Mouse (Mus musculus): ENCODE data around the gene Rnf2. TPM values are rescaled to one million over a fixed set of nuclear protein-coding genes. Genes with fewer than 3 reads are reported as not detected.

Rnf2 gene
- polyA plus RNA-seq, 1 experiment, result 14.1 TPM

DNA sequence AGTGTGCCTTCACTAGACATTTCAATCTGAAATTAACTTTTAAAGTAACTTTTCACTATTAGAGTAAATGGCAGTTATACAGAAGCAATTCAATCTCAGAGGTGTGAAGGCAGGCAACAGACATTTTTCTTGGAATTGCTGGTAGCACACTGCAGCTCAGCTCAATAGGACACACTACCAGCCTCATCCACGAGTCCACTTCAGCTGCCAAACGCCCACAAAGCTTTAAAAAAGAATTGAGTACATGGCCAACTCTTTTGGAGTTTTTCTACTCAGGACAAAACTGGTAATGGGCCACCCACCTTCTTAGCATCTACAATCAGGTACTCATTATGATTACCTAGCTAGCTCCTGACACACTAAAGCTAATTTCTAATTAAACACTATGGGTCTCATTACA lies 2.8 kb downstream of the Rnf2 start:
- Histone ChIP-seq H3ac (ENCODE audit: control insufficient read depth, insufficient read length) (no peak overlapping the region), H3K4me3 (no peak overlapping the region), H3K79me2 (ENCODE audit: control insufficient read depth, insufficient read depth) (peaks cover 70% of the 10 kb centered on the region), H3K27me3 (ENCODE audit: control insufficient read depth, insufficient read depth, insufficient read length) (no peaks in the 10 kb centered on the region), H3K36me3 (ENCODE audit: control insufficient read depth, insufficient read depth) (no peaks in the 10 kb centered on the region), H3K4me2 (ENCODE audit: low read depth) (peak overlapping the region; percentile 77)
- TF ChIP-seq CEBPB (IDR thresholded peaks at IDR 0.05; ENCODE audit: insufficient read depth, poor library complexity, severe bottlenecking), result no peak

DNA sequence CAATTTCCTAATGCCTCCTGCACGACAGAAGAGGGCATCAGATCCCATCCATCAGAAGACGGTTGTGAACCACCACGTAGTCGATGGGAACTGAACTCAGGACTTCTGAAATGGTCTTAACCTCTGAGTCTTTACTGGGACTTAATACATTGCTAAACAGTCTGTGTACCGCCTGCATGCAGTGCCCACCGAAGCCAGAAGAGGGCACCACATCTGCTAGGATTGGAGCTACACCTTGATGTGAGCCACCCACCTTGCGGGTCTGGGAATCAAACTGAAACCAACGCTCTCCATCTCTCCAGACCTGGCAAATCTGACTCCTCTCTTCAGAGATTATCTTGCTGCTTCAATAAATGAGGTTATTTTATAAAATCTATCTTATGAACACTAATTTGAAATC lies 3.7 kb downstream of the Rnf2 start:
- H3K4me2 ChIP-seq (ENCODE audit: low read depth), result no peak overlapping the region
- H3ac ChIP-seq (ENCODE audit: control insufficient read depth, insufficient read length), result no peak overlapping the region
- peaks cover 79% of the 10 kb centered on the region for H3K79me2 ChIP-seq (ENCODE audit: control insufficient read depth, insufficient read depth)
- H3K36me3 ChIP-seq (ENCODE audit: control insufficient read depth, insufficient read depth), result no peaks in the 10 kb centered on the region
- no peaks in the 10 kb centered on the region for H3K27me3 ChIP-seq (ENCODE audit: control insufficient read depth, insufficient read depth, insufficient read length)
- no peak overlapping the region for H3K4me3 ChIP-seq
- no peak for TF ChIP-seq POLR2A (IDR thresholded peaks at IDR 0.05; ENCODE audit: insufficient read length, low read depth)
- no peak for TF ChIP-seq TCF3 (IDR thresholded peaks at IDR 0.05; ENCODE audit: insufficient read length, low read depth)
- no peak for TF ChIP-seq MYOD1 (IDR thresholded peaks at IDR 0.05; ENCODE audit: control insufficient read depth in 1 of 3, insufficient read length in 2 of 3, low read depth in 2 of 3)
- TF ChIP-seq SRF (IDR thresholded peaks at IDR 0.05; ENCODE audit: control insufficient read depth, insufficient read length, low read depth), result no peak
- TF ChIP-seq MYOG (IDR thresholded peaks at IDR 0.05; ENCODE audit: control insufficient read depth in 1 of 3, insufficient read depth in 1 of 3, insufficient read length in 2 of 3, low read depth in 2 of 3), result no peak
- TF ChIP-seq MAX (IDR thresholded peaks at IDR 0.05; ENCODE audit: low read depth), result no peak
- no peak for TF ChIP-seq CEBPB (IDR thresholded peaks at IDR 0.05; ENCODE audit: insufficient read depth, poor library complexity, severe bottlenecking)
- no peak for TF ChIP-seq TCF12 (IDR thresholded peaks at IDR 0.05; ENCODE audit: insufficient read depth, poor library complexity, severe bottlenecking)
- TF ChIP-seq REST (IDR thresholded peaks at IDR 0.05; ENCODE audit: insufficient read depth, insufficient read length), result no peak
- TF ChIP-seq USF1 (IDR thresholded peaks at IDR 0.05; ENCODE audit: low read depth), result no peak
- TF ChIP-seq POLR2AphosphoS2 (IDR thresholded peaks at IDR 0.05; ENCODE audit: insufficient read length, low read depth), result no peak
- no peak for TF ChIP-seq E2F4 (IDR thresholded peaks at IDR 0.05; ENCODE audit: insufficient read depth)

DNA sequence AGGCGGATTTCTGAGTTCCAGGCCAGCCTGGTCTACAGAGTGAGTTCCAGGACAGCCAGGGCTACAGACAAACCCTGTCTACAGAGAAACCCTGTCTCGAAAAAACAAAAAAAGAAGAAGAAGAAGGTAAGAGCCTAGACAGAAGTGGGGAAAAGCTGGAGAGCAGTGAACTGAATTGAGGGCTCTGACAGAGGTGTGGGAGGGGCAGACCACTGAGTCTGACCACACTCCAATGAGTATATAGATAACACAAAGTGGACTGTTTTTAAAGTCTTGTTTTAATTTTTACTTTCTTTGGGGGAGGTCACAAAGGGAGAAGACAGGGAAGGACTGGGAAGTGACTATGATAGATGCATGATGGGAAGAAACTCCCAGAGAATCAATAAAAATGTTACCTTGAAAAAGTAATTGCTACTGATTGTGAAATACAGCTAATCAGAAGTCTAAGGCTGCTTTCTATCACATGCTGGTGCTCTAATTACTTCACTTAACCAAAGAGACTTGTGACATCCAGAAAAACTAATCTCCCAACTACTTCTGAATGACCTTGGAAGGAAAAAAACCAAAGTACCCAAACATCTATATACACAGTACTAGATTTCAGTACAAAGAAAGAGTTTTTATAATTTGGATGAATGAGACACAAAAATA lies 5.0 kb downstream of the Rnf2 start:
- H3K4me2 ChIP-seq (ENCODE audit: low read depth), result no peak overlapping the region
- H3ac ChIP-seq (ENCODE audit: control insufficient read depth, insufficient read length), result no peak overlapping the region
- peaks cover 92% of the 10 kb centered on the region for H3K79me2 ChIP-seq (ENCODE audit: control insufficient read depth, insufficient read depth)
- TF ChIP-seq TCF12 (IDR thresholded peaks at IDR 0.05; ENCODE audit: insufficient read depth, poor library complexity, severe bottlenecking), result no peak
- no peaks in the 10 kb centered on the region for H3K36me3 ChIP-seq (ENCODE audit: control insufficient read depth, insufficient read depth)
- no peak overlapping the region for H3K4me3 ChIP-seq
- H3K27me3 ChIP-seq (ENCODE audit: control insufficient read depth, insufficient read depth, insufficient read length), result no peaks in the 10 kb centered on the region

DNA sequence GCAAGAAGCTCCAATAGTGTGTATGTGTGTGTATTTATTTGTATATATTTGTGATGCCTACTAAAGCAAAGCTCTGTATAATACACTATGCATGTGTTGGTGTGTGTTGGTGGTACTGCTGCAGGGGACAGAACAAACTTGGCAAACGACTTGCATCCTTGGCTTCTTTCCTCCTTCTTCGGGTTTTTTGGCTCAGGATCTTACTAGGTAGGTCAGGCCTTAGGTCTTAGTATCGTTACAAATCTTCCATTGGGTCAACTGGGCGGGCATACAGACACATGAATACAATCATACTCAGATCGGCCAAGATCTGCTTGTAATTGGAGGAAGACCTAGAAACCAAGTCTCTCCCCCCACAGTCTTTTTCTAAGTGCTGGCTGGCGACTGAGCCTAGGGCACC lies 6.0 kb downstream of the Rnf2 start:
- no peaks in the 10 kb centered on the region for H3K36me3 ChIP-seq (ENCODE audit: control insufficient read depth, insufficient read depth)
- H3K27me3 ChIP-seq (ENCODE audit: control insufficient read depth, insufficient read depth, insufficient read length), result no peaks in the 10 kb centered on the region
- no peak overlapping the region for H3K4me2 ChIP-seq (ENCODE audit: low read depth)

DNA sequence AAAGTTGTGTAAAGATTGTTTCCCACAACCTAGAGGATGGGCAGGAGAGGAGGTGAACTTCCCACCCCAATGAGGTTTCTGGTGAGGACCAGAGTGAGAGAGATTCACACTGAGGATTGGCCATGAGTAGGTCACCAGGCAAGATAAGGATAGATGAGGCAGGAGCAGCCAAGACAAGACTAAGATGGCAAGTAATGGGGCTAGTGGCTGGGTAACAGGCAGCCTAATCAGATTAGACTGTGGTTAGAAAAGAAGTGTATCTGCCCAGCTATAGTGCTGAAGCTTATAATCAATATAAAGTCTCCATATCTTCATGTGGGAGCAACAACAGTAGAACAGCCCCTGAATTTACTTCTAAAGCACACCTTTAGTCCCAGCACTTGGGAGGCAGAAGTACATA lies 6.9 kb downstream of the Rnf2 start:
- Histone ChIP-seq H3K4me2 (ENCODE audit: low read depth) (no peak overlapping the region), H3K27me3 (ENCODE audit: control insufficient read depth, insufficient read depth, insufficient read length) (no peaks in the 10 kb centered on the region), H3K36me3 (ENCODE audit: control insufficient read depth, insufficient read depth) (no peaks in the 10 kb centered on the region), H3K4me3 (no peak overlapping the region), H3ac (ENCODE audit: control insufficient read depth, insufficient read length) (no peak overlapping the region), H3K79me2 (ENCODE audit: control insufficient read depth, insufficient read depth) (peaks cover 100% of the 10 kb centered on the region)
- TF ChIP-seq E2F4 (IDR thresholded peaks at IDR 0.05; ENCODE audit: insufficient read depth), result no peak

More for the DNA sequence above, 6.0 kb downstream of the Rnf2 start:
- Histone ChIP-seq H3K4me3 (no peak overlapping the region), H3K79me2 (ENCODE audit: control insufficient read depth, insufficient read depth) (peaks cover 100% of the 10 kb centered on the region), H3ac (ENCODE audit: control insufficient read depth, insufficient read length) (no peak overlapping the region)
- TF ChIP-seq USF1 (IDR thresholded peaks at IDR 0.05; ENCODE audit: low read depth), result no peak
- no peak for TF ChIP-seq SRF (IDR thresholded peaks at IDR 0.05; ENCODE audit: control insufficient read depth, insufficient read length, low read depth)
- TF ChIP-seq POLR2A (IDR thresholded peaks at IDR 0.05; ENCODE audit: insufficient read length, low read depth), result no peak
- no peak for TF ChIP-seq E2F4 (IDR thresholded peaks at IDR 0.05; ENCODE audit: insufficient read depth)
- TF ChIP-seq CEBPB (IDR thresholded peaks at IDR 0.05; ENCODE audit: insufficient read depth, poor library complexity, severe bottlenecking), result no peak
- no peak for TF ChIP-seq POLR2AphosphoS2 (IDR thresholded peaks at IDR 0.05; ENCODE audit: insufficient read length, low read depth)
- no peak for TF ChIP-seq MYOD1 (IDR thresholded peaks at IDR 0.05; ENCODE audit: control insufficient read depth in 1 of 3, insufficient read length in 2 of 3, low read depth in 2 of 3)
- TF ChIP-seq MYOG (IDR thresholded peaks at IDR 0.05; ENCODE audit: control insufficient read depth in 1 of 3, insufficient read depth in 1 of 3, insufficient read length in 2 of 3, low read depth in 2 of 3), result no peak
- no peak for TF ChIP-seq MAX (IDR thresholded peaks at IDR 0.05; ENCODE audit: low read depth)

DNA sequence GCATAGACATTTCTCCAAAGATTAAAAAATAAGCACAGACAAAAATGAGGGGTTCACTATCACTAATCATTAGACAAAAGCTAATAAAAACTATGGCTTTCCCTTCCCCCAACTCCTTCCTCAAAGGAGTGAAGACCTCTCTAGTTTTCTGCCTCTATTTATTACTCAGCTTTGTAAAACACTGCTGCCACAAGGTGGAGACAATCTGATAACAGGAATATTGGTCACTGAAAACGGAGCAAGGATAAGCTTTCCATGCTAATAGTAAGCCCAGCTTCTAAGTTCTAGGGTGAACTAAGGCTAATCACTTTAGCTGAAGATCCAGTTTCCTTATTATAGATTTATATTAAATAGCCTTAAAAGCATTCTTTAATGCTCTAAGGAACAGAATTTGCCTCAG lies 8.3 kb downstream of the Rnf2 start:
- H3K79me2 ChIP-seq (ENCODE audit: control insufficient read depth, insufficient read depth), result peaks cover 97% of the 10 kb centered on the region
- H3K4me2 ChIP-seq (ENCODE audit: low read depth), result no peak overlapping the region
- H3ac ChIP-seq (ENCODE audit: control insufficient read depth, insufficient read length), result no peak overlapping the region
- H3K36me3 ChIP-seq (ENCODE audit: control insufficient read depth, insufficient read depth), result no peaks in the 10 kb centered on the region
- no peaks in the 10 kb centered on the region for H3K27me3 ChIP-seq (ENCODE audit: control insufficient read depth, insufficient read depth, insufficient read length)
- H3K4me3 ChIP-seq, result no peak overlapping the region
- no peak for TF ChIP-seq REST (IDR thresholded peaks at IDR 0.05; ENCODE audit: insufficient read depth, insufficient read length)
- TF ChIP-seq TCF12 (IDR thresholded peaks at IDR 0.05; ENCODE audit: insufficient read depth, poor library complexity, severe bottlenecking), result no peak
- TF ChIP-seq USF1 (IDR thresholded peaks at IDR 0.05; ENCODE audit: low read depth), result no peak
- TF ChIP-seq MYOG (IDR thresholded peaks at IDR 0.05; ENCODE audit: control insufficient read depth in 1 of 3, insufficient read depth in 1 of 3, insufficient read length in 2 of 3, low read depth in 2 of 3), result no peak
- TF ChIP-seq E2F4 (IDR thresholded peaks at IDR 0.05; ENCODE audit: insufficient read depth), result no peak
- no peak for TF ChIP-seq SRF (IDR thresholded peaks at IDR 0.05; ENCODE audit: control insufficient read depth, insufficient read length, low read depth)
- TF ChIP-seq MAX (IDR thresholded peaks at IDR 0.05; ENCODE audit: low read depth), result no peak
- TF ChIP-seq CEBPB (IDR thresholded peaks at IDR 0.05; ENCODE audit: insufficient read depth, poor library complexity, severe bottlenecking), result no peak
- no peak for TF ChIP-seq MYOD1 (IDR thresholded peaks at IDR 0.05; ENCODE audit: control insufficient read depth in 1 of 3, insufficient read length in 2 of 3, low read depth in 2 of 3)
- TF ChIP-seq POLR2AphosphoS2 (IDR thresholded peaks at IDR 0.05; ENCODE audit: insufficient read length, low read depth), result no peak
- TF ChIP-seq POLR2A (IDR thresholded peaks at IDR 0.05; ENCODE audit: insufficient read length, low read depth), result no peak
- TF ChIP-seq TCF3 (IDR thresholded peaks at IDR 0.05; ENCODE audit: insufficient read length, low read depth), result no peak

Measured in myocyte (in vitro differentiated cells).